Mouse (Mus musculus): ENCODE data around the gene Myl4. TPM values are rescaled to one million over a fixed set of nuclear protein-coding genes. Genes with fewer than 3 reads are reported as not detected.

The Myl4 gene
- total and polyA plus RNA-seq, 2 experiments, result 0.45 to 0.65 TPM

DNA sequence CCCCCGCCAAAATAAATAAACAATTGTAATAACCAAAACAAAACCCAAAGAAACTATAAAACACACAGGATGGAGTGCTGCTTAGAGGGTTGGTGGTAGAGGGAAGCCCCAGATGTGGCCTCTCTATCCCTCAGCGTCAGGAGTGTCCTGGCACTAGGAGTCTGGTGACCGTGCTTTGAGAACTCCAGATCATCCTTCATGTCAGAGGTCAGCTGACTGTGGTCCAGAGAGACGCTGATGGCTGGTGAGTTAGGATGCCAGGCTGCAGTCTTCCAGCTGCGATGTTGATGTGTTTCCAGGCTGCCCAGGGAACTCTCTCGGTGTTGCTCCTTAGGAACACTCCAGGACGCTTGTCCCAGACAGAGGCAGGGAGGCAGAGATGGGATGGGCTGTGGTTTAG, 21.6 kb downstream of the Myl4 start:
- no peak for DNase-seq (ENCODE audit: extremely low read depth, low read depth, low spot score)
- Histone ChIP-seq H3K79me2 (ENCODE audit: control insufficient read depth, insufficient read depth, low read length) (no peaks in the 10 kb centered on the region), H3K27me3 (ENCODE audit: control insufficient read depth, insufficient read depth, low read length) (no peaks in the 10 kb centered on the region), H3K9ac (ENCODE audit: low read depth, low read length) (no peak overlapping the region), H3K4me1 (ENCODE audit: control insufficient read depth, insufficient read depth, low read length) (no peaks in the 10 kb centered on the region), H3K4me3 (ENCODE audit: insufficient read depth, low read depth, low read length) (no peak overlapping the region), H3K36me3 (ENCODE audit: control insufficient read depth, insufficient read depth, low read length) (no peaks in the 10 kb centered on the region), H3K27ac (replicated peaks; ENCODE audit: insufficient read depth, low read depth, low read length) (no peak overlapping the region)
- TF ChIP-seq POLR2A (IDR thresholded peaks at IDR 0.05; ENCODE audit: extremely low read depth, insufficient read depth, low read length) (no peak), CTCF (IDR thresholded peaks at IDR 0.05; ENCODE audit: low read depth, low read length) (no peak)
- 75% methylated on average over 7 of the region's 7 CpGs for WGBS

- 33% methylated on average over 2 of the region's 2 CpGs for WGBS
- Histone ChIP-seq H3K4me3 (ENCODE audit: insufficient read depth, low read depth, low read length) (no peak overlapping the region), H3K27ac (replicated peaks; ENCODE audit: insufficient read depth, low read depth, low read length) (no peak overlapping the region), H3K27me3 (ENCODE audit: control insufficient read depth, insufficient read depth, low read length) (no peaks in the 10 kb centered on the region), H3K9ac (ENCODE audit: low read depth, low read length) (no peak overlapping the region), H3K4me1 (ENCODE audit: control insufficient read depth, insufficient read depth, low read length) (no peaks in the 10 kb centered on the region), H3K79me2 (ENCODE audit: control insufficient read depth, insufficient read depth, low read length) (no peaks in the 10 kb centered on the region), H3K36me3 (ENCODE audit: control insufficient read depth, insufficient read depth, low read length) (no peaks in the 10 kb centered on the region)
- no peak for TF ChIP-seq CTCF (IDR thresholded peaks at IDR 0.05; ENCODE audit: low read depth, low read length)
- TF ChIP-seq POLR2A (IDR thresholded peaks at IDR 0.05; ENCODE audit: extremely low read depth, insufficient read depth, low read length), result no peak
- peak; percentile 28 for DNase-seq (ENCODE audit: extremely low read depth, low read depth, low spot score)
Measured at GRCm38 (mm10) chr11:104572566-104572965, 22.1 kb downstream of the Myl4 start.

- TF ChIP-seq POLR2A (IDR thresholded peaks at IDR 0.05; ENCODE audit: extremely low read depth, insufficient read depth, low read length) (no peak), CTCF (IDR thresholded peaks at IDR 0.05; ENCODE audit: low read depth, low read length) (no peak)
- H3K4me3 ChIP-seq (ENCODE audit: insufficient read depth, low read depth, low read length), result no peak overlapping the region
- H3K27ac ChIP-seq (replicated peaks; ENCODE audit: insufficient read depth, low read depth, low read length), result no peak overlapping the region
- no peaks in the 10 kb centered on the region for H3K79me2 ChIP-seq (ENCODE audit: control insufficient read depth, insufficient read depth, low read length)
- no peak for DNase-seq (ENCODE audit: extremely low read depth, low read depth, low spot score)
- WGBS, result 80% methylated on average over 10 of the region's 10 CpGs
- H3K4me1 ChIP-seq (ENCODE audit: control insufficient read depth, insufficient read depth, low read length), result no peaks in the 10 kb centered on the region
- no peaks in the 10 kb centered on the region for H3K36me3 ChIP-seq (ENCODE audit: control insufficient read depth, insufficient read depth, low read length)
- no peaks in the 10 kb centered on the region for H3K27me3 ChIP-seq (ENCODE audit: control insufficient read depth, insufficient read depth, low read length)
- H3K9ac ChIP-seq (ENCODE audit: low read depth, low read length), result no peak overlapping the region
Measured at GRCm38 (mm10) chr11:104576772-104577612, 26.5 kb downstream of the Myl4 start.

DNA sequence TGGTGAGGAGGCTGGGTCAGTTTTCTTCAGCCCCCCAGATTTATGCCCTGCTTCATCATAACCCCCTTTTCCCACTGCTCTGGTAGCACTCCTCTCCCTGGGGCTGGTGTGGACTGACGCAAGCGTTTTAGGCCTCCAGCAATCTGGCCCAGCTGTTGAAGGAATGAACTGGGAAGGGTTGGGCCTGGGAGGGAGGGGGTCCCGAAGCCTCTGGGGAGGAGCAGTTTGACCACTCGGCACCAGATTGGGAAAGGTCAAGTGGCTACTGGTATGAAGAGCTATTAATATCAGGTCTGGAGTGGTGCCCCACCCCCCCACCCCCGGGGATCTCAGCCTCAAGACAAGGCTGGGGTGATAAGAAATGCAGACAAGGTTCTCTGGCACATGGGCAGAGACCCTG, 27.6 kb downstream of the Myl4 start:
- Histone ChIP-seq H3K27ac (replicated peaks; ENCODE audit: insufficient read depth, low read depth, low read length) (no peak overlapping the region), H3K27me3 (ENCODE audit: control insufficient read depth, insufficient read depth, low read length) (no peaks in the 10 kb centered on the region), H3K4me3 (ENCODE audit: insufficient read depth, low read depth, low read length) (no peak overlapping the region), H3K9ac (ENCODE audit: low read depth, low read length) (no peak overlapping the region), H3K36me3 (ENCODE audit: control insufficient read depth, insufficient read depth, low read length) (no peaks in the 10 kb centered on the region), H3K79me2 (ENCODE audit: control insufficient read depth, insufficient read depth, low read length) (no peaks in the 10 kb centered on the region), H3K4me1 (ENCODE audit: control insufficient read depth, insufficient read depth, low read length) (no peaks in the 10 kb centered on the region)
- TF ChIP-seq CTCF (IDR thresholded peaks at IDR 0.05; ENCODE audit: low read depth, low read length) (no peak), POLR2A (IDR thresholded peaks at IDR 0.05; ENCODE audit: extremely low read depth, insufficient read depth, low read length) (no peak)
- DNase-seq (ENCODE audit: extremely low read depth, low read depth, low spot score), result no peak
- 73% methylated on average over 5 of the region's 5 CpGs for WGBS

GRCm38 (mm10) chr11:104579084-104579483, 28.6 kb downstream of the Myl4 start:
- Histone ChIP-seq H3K27ac (replicated peaks; ENCODE audit: insufficient read depth, low read depth, low read length) (no peak overlapping the region), H3K9ac (ENCODE audit: low read depth, low read length) (no peak overlapping the region), H3K79me2 (ENCODE audit: control insufficient read depth, insufficient read depth, low read length) (no peaks in the 10 kb centered on the region), H3K4me3 (ENCODE audit: insufficient read depth, low read depth, low read length) (no peak overlapping the region), H3K4me1 (ENCODE audit: control insufficient read depth, insufficient read depth, low read length) (no peaks in the 10 kb centered on the region), H3K27me3 (ENCODE audit: control insufficient read depth, insufficient read depth, low read length) (no peaks in the 10 kb centered on the region), H3K36me3 (ENCODE audit: control insufficient read depth, insufficient read depth, low read length) (no peaks in the 10 kb centered on the region)
- 92% methylated on average over 9 of the region's 9 CpGs for WGBS
- no peak for TF ChIP-seq POLR2A (IDR thresholded peaks at IDR 0.05; ENCODE audit: extremely low read depth, insufficient read depth, low read length)
- TF ChIP-seq CTCF (IDR thresholded peaks at IDR 0.05; ENCODE audit: low read depth, low read length), result no peak
- no peak for DNase-seq (ENCODE audit: extremely low read depth, low read depth, low spot score)

- no peak overlapping the region for H3K27ac ChIP-seq (replicated peaks; ENCODE audit: insufficient read depth, low read depth, low read length)
- H3K27me3 ChIP-seq (ENCODE audit: control insufficient read depth, insufficient read depth, low read length), result no peaks in the 10 kb centered on the region
- 95% methylated on average over 8 of the region's 8 CpGs for WGBS
- H3K79me2 ChIP-seq (ENCODE audit: control insufficient read depth, insufficient read depth, low read length), result no peaks in the 10 kb centered on the region
- TF ChIP-seq CTCF (IDR thresholded peaks at IDR 0.05; ENCODE audit: low read depth, low read length), result no peak
- no peak for TF ChIP-seq POLR2A (IDR thresholded peaks at IDR 0.05; ENCODE audit: extremely low read depth, insufficient read depth, low read length)
- H3K4me1 ChIP-seq (ENCODE audit: control insufficient read depth, insufficient read depth, low read length), result no peaks in the 10 kb centered on the region
- no peaks in the 10 kb centered on the region for H3K36me3 ChIP-seq (ENCODE audit: control insufficient read depth, insufficient read depth, low read length)
- H3K4me3 ChIP-seq (ENCODE audit: insufficient read depth, low read depth, low read length), result no peak overlapping the region
- DNase-seq (ENCODE audit: extremely low read depth, low read depth, low spot score), result no peak
- no peak overlapping the region for H3K9ac ChIP-seq (ENCODE audit: low read depth, low read length)
Measured at GRCm38 (mm10) chr11:104579575-104579974, 29.1 kb downstream of the Myl4 start.
